Comparison of ENCODE assay signal across 8 mouse cellular contexts in the genomic region with DNA sequence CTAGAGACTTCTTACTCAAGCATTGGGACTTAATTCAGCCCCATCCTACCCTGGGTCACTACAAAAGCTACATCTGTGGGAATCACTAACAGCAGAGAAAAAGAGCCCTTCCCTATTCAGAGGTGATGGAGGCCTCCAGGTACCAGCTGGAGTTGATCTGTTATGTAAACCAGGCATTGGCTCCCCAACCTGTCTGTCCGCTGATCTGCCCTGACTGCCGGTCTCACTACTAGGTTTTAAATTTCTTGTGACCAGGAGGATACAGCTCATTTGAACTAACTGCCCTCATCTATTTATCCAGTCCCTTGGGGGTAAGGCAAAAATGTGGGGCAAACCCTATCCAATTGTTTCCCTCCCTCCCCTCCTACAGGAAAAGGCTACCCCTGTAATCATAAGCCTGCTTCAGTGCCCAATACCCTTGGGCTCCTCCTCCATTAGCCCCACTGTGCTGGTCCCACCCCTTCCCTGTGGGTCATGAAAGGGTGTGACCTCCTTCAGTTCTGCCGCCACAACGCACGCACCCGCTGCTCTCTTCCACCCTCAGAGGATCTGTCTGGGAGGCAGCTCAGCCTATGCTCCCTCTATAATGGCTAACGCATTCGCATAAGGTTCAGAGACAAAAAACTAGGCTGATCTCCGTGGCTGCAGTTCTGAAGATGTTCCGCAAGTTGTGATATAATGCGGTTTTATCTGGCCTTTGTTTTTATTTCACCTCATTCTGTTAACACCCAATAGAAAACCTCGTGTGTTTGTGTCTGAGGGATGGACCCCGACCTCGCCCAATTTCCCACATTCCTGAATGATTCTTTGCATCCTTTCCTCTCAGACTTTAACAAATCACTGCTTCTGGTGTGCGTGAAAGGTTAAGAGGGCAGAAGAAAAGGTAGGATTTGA. TPM values are rescaled to one million over a fixed set of nuclear protein-coding genes. Genes with fewer than 3 reads are reported as not detected.
DNase-seq lines count a peak whose midpoint lies in the region; ATAC-seq lines count a peak whose summit lies in the region.

No protein-coding gene starts in this region.

- no peaks in the 10 kb centered on the region for H3K36me3 ChIP-seq in heart, embryonic 13.5 days
- H3K36me3 ChIP-seq in limb, embryonic 10.5 days = 0 out of 2 replicates have a peak, but pooled peaks cover 7% of the 10 kb centered on the region

- no peaks in the 10 kb centered on the region for H3K9me3 ChIP-seq in heart, embryonic 13.5 days
- no peaks in the 10 kb centered on the region for H3K9me3 ChIP-seq in limb, embryonic 10.5 days (replicated peaks)

- 11% methylated on average over 15 of the region's 15 CpGs for WGBS in heart, embryonic 13.5 days
- WGBS in limb, embryonic 10.5 days = 4% methylated on average over 15 of the region's 15 CpGs

- H3K9ac ChIP-seq in heart, embryonic 13.5 days = peak overlapping the region; percentile 99

- no peak for ATAC-seq in heart, embryonic 13.5 days (ENCODE audit: extremely low read depth, insufficient number of reproducible peaks, low FRiP score, low TSS enrichment)

- no peaks in the 10 kb centered on the region for H3K27me3 ChIP-seq in heart, embryonic 13.5 days (replicated peaks)
- no peaks in the 10 kb centered on the region for H3K27me3 ChIP-seq in limb, embryonic 10.5 days (ENCODE audit: low read depth, poor library complexity, severe bottlenecking)

- peak overlapping the region; percentile 84 for H3K4me2 ChIP-seq in heart, embryonic 13.5 days

- H3K4me3 ChIP-seq in heart, embryonic 13.5 days = peak overlapping the region; percentile 91
- H3K4me3 ChIP-seq in limb, embryonic 10.5 days = peak overlapping the region; percentile 81

- H3K4me1 ChIP-seq in heart, embryonic 13.5 days = peaks cover 42% of the 10 kb centered on the region
- peaks cover 57% of the 10 kb centered on the region for H3K4me1 ChIP-seq in limb, embryonic 10.5 days

- H3K27ac ChIP-seq in heart, embryonic 13.5 days (replicated peaks) = peak overlapping the region; percentile 91
- peak overlapping the region; percentile 75 for H3K27ac ChIP-seq in limb, embryonic 10.5 days

- DNase-seq in adrenal gland, adult (ENCODE audit: inconsistent age in 2 of 2, low spot score in 1 of 2) = peak; percentile 24 to 50
- no peak for DNase-seq in adrenal gland, postnatal 4 days (ENCODE audit: low spot score in 2 of 2)
- peak; percentile 42 for DNase-seq in MN1 (ENCODE audit: low spot score)
- DNase-seq in embryo, embryonic 11 days = peak; percentile 80
- peak; percentile 78 for DNase-seq in limb, embryonic 10.5 days (ENCODE audit: low spot score)
- DNase-seq in mesoderm, embryonic 11.5 days (ENCODE audit: low read depth, low spot score) = peak; percentile 73
- DNase-seq in spleen, postnatal 10 days (ENCODE audit: low spot score in 2 of 2) = peak; percentile 51 to 71

RNA-seq across cellular contexts. Expression of gene Tmsb10, which starts 2.1 kb away (rescaled TPM):
- 100 to 1,000 TPM; 594 to 750 TPM for total RNA-seq in adrenal gland, postnatal 4 days (2021)
- polyA plus RNA-seq in heart, embryonic 13.5 days (2015; fragmentation: Nextera tagmentation; extraction: Ambion mirVana) = 1,351 and 1,381 TPM in 2 replicates
- polyA plus RNA-seq in limb, embryonic 10.5 days (2016; fragmentation: Nextera tagmentation; extraction: Ambion mirVana) = 2,907 and 3,028 TPM in 2 replicates

RNA-seq across cellular contexts. Expression of gene Kcmf1, which starts 56.7 kb away (rescaled TPM):
- 10 to 100 TPM; 72.4 to 78.6 TPM for total RNA-seq in adrenal gland, postnatal 4 days (2021)
- 27.1 and 30.4 TPM in 2 replicates for polyA plus RNA-seq in heart, embryonic 13.5 days (2015; fragmentation: Nextera tagmentation; extraction: Ambion mirVana)
- 41.6 and 48.5 TPM in 2 replicates for polyA plus RNA-seq in limb, embryonic 10.5 days (2016; fragmentation: Nextera tagmentation; extraction: Ambion mirVana)

Comparison
In these comparisons a context has a peak if more than half of its experiments do, and no peak if none do; other contexts are left out.
1. DNase-seq: peak in adrenal gland, adult (2 of 2), MN1 (single experiment), embryo, embryonic 11 days (single experiment), limb, embryonic 10.5 days (single experiment), mesoderm, embryonic 11.5 days (single experiment) and spleen, postnatal 10 days (2 of 2); none in adrenal gland, postnatal 4 days (0 of 2).